Mouse (Mus musculus) kidney, adult 9 months (tissue): ENCODE data around the gene Aox4.

Experiments used
- DNase-seq: peaks from one replicate; pipeline ENCODE4 v3.0.0; 2022

Aox4 gene

DNA sequence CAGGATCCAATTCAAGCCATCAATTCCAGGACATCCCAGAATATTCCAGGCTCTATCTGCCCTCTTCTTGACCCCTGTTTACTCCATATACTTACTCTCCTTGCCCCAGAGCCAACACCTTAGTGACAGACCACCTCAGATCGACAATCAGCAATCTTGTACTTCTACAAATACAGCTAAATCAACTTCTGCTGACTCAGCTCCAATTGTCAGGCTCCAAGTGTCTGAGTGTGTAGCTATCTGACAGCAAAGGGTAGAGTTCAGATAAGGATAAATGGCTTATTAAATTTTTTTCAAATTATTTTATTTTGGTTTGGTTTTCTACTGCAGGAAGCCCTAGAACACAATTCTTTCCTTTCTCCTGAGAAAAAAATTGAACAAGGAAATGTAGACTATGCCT, 38.3 kb downstream of the Aox4 start:
- DNase-seq, result no peak

DNA sequence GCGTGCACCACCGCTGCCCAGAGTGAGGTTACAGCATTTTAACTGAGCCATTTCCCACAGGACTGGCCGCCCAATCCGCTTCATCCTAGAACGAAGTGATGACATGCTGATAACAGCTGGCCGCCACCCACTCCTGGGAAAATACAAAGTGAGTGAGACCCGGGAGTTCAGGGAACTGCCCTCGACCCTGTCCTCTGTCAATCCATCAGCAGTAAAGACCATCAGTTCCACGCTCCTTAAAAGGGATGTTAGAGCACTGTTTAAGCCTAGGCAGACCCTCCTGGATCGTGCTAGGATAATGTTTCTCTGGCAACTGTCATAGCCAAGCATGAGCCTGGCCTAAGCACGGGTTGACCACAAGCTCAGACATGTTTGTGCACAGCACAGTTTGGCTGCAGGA, 43.3 kb downstream of the Aox4 start:
- no peak for DNase-seq

DNA sequence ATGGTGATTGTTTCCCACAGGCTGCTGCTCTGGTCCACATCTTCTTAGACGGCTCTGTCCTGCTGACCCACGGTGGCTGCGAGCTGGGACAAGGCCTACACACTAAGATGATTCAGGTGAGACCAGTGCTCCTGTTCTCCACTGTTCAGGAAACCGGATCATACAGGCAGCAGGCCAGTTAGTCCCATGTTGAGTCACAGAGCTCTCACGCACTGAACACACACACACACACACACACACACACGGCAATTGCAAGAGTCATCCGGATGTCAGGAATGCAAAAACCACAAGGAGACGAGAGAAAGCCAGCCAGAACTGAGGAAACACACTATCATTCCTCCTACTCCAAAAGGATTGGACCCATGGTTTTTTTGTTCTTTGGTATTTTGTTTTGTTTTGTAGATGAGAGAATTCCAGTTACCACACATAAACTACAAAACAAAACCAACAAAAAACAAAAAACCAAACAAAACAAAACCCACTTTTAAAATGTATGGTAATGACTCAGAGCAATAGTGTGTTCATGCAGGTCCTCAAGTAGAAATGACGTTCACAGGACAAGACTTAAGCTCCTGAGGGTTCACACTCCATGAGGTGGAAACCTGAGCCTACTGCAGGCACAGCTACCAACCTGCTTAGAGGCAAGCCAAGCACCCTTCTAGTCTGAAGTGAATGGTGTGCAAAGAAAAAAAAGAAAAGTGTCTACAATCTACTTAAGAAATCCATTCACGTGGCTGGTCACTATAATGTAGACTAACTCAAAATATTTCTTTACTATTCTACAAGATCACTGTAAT, 47.2 kb downstream of the Aox4 start:
- no peak for DNase-seq

DNA sequence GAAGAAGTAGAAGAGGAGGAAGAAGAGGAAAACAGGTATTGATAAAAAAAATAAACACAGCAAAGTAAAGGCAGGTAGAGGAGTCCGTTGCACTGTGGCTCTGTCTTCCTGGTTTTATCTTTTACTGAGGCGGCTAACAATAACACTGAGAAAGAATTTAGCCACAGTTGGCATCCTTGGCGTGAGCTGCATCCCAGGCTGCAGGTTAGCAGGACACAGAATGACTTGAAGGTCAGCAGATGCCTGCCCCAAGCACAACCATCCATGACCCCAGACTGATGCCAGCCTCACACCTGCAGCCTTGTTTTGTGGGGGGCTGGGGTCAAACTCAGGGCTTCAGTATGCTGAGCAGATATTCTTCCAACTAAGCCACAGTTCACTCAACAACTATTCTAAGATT, 50.1 kb downstream of the Aox4 start:
- no peak for DNase-seq

DNA sequence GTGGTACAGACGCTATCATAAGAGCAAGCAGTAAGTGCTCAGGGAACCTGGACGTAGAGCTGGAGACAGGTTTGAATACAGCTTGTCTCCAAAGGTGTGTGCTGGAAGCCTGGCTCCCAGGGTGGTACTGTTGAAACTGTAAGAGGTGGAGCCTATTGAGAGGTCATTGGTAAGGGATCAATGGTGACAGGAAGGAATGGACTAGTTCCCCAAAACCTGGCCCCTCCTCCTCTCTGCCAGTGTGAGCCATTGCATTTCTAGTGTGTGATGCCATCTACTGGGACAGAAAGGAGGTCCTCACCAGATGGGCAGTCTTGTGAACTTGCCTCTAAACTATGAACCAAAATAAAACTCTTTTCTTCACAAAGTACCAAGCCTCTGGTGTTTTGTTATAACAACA, 58.0 kb downstream of the Aox4 start:
- no peak for DNase-seq

DNA sequence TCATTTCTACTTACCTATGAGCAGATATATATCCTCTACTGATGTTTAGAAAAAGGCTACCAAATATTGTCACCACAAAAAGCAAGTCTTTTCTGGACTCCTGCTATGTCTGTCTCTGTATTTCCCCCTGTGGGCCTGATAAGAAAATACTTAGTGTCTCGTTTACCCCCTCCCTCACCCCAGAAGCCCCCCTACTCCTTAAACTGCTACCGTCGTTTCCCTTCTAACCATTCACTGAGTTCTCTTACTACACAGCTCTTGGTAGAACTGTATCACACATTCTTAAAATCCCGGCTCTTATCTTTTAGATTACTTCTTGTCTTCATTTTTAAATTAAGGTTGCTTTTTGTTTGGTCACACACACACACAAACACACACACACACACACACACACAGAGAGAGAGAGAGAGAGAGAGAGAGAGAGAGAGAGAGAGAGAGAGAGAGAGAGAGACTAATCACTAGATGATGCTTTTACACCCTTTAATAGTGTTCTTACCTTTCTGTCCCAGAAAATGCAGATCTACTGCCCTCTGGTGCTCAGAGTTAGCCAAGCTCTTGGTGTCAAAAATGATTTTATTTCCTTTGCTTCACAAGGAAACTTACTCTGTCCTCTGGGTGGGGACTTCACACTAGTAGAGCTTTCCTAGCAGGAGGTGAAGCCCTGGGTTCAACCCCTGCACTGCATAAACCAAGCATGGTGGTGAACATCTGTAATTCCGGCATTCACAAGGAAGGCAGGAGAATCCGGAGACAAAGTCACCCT, 60.8 kb downstream of the Aox4 start:
- DNase-seq, result peak; percentile 55

DNA sequence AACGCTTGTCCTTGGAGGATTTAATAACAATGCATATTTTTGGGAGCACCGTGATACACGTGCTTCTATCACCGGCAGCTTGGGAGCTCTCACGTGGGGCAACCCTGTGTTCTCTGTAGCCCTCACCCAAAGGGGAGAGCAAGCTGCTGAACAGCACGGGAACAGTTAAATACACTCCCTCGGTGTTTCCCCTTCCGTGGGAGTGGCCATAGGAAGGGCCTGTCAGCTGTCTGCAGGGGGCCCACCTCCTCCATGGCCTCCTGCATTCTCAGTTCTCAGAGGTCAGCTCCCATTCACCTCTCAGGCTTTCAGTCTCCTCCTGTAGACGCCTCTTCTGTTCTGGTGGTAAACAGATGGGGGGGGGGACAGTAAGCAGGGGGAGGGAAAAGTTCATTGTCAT, 65.7 kb downstream of the Aox4 start:
- no peak for DNase-seq

DNA sequence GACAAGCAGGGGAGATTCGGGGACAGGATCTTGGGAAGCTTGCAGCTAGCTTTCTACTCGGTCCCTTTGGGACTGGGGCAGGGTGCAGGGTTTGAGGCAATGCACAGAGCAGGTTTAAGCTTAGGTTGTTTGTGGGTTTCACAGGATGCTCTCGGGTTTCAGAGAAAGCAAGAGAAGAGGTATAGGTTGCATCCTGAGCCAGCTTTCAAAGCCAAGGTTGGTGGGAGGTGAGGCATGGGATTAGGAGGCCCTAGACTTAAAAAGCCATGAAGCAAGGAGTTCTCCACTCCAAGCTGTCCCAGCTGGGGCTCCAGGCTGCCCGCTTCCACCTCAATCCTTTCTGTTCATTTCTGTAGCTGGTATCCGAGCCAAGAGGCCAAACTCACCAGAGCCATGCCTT, 67.8 kb downstream of the Aox4 start, which contains the start of gene Aox2:
Gene Aox2, plus strand, starts transcription at position 301 of the 400 bp plus-strand sequence.
- no peak for DNase-seq

DNA sequence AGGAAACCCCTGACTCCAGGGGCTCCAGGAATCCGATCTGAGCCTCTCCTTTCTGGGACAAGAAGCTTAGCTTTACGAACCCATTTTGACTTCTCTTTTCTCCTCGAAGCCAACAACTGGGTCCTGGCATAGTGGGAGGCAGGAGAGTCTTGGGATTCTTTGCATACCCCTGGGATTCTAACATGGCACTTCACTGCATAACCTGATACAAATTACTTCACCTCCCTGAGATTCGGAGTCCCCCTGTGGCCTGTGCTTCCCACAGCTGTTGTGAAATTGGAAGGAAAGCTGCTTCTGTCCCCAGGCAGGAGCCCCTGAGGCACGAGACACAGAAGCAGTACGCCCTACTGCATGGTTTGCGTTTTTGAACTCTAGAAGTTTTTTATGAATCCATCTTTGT, 68.3 kb downstream of the Aox4 start:
- no peak for DNase-seq

DNA sequence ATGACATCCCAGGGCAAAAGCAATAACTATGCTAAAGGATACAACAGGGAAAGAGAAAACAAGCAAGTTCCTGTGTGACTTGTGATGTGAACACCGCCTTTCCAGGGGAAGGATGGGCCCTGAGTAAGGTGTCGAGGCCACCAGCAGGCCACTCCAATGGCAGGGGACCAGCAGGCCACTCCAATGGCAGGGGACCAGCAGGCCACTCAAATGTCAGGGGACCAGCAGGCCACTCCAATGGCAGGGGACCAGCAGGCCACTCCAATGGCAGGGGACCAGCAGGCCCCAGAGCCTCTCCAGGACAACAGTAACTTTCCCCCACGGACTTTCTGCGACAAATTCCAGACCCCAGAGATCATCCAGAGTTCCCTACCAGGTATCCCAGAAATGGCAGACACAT, 70.2 kb downstream of the Aox4 start:
- no peak for DNase-seq

DNA sequence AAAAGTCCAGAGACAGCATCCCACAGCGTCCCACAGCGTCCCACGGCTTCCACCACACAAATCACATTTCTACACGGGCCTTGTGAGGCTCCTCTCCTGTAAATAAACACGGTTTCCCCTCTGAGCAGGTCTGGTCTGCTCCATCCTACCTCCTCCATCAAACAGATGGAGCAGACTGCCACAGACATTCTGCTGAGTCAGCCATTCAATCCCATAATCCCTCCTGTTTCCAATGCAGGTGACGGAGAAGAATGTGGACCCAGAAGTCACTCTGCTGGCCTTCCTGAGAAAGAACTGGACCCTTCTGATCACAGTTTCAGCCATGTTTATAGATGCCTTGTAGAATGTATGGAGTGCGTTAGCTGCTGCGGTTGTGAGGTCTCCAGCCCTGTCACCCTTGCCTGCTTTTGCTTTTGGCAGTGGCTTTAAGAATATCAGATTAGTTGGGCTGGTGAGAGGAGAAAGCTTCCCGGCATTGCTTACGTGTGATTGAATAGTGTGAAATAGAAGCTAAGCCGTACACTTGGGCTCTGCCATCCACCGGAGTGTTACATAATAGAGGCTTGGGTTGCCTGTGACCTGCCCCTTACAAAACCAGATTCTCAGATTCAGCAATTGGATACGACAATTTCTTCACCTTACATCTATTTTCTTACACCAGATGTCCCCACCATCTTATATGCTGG, 70.9 kb downstream of the Aox4 start:
- DNase-seq, result no peak

DNA sequence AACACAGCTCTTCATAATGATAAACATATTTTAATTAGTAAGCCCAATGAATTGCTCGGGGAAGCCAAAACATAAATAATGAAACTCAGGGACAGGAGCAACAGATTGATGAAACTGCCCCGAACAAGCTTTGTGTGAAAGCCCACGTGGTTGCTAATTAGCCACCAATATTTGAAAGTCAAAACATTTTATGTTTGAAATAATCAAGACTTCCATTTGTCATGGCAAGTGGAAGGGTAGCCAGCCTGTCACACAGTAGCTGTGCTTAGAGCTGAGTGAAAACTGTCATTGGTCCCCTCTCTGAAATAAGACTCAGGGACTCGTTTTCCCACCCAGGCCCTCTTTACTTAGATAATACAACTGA, 71.4 kb downstream of the Aox4 start:
- no peak for DNase-seq

DNA sequence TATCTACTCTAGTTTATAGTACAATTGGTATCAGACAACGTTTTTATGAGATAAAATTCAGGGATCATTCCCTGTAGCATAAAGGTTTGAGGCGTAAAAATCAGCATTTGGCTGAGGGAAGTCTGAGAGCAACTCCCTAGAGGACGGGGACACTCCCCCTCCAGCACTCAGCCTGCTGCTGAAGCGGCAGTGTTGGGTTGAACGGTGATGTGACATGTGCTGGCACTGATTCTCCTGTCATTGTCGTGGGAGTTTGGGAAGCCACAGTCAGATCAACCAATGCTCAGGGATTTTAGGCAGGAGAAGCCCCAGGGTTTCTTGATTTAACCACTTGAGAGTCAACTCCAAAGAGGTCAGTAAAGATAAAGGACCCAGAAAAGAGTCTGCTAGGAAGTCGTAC, 74.3 kb downstream of the Aox4 start:
- no peak for DNase-seq

DNA sequence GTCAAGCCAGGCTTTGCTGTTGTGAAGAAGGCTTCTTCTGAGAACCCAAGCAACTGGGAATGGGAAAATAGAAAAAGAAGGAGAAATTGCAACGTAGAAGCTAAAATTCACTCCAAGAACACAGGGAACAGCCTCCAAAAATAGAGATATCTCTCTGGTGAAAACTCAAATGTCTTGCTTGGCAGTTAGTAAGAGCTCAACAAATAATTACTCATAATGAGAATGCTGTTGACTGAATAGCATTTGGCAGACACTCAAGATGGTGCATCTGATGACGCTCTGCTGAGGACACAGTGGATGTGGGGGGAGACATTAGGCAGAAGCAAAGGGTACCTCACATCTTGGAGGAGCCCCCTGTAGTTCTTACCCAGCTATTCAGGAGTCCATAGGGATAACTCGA, 77.9 kb downstream of the Aox4 start:
- no peak for DNase-seq

DNA sequence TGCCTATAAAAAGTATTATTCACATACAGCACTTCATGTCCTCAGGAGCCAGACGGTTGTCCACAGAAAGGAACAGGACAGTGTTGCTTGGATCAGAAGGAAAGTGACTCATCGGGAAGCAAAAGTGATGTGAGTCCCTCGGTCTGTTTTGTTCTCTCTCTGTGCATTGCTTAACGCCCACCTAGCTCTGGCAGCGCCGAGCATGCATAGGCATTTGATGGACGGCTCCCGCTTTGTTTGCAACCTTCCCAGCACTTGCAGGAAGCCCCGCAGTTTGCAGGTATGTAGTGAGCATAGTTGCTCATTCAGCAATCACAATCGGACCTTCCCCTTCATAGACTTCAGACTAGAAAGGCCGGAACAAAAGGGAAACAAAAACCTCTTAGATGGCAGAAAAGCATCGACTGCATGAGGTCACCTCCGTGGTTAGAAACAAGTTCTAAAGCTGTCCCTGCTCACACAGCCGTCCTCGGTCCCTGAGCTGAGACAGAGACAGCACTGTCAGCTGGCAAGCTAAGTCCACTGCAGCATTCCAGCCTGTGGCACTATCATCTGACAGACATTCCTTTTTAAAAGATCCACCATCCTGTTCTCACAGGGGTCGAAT, 79.8 kb downstream of the Aox4 start:
- no peak for DNase-seq

DNA sequence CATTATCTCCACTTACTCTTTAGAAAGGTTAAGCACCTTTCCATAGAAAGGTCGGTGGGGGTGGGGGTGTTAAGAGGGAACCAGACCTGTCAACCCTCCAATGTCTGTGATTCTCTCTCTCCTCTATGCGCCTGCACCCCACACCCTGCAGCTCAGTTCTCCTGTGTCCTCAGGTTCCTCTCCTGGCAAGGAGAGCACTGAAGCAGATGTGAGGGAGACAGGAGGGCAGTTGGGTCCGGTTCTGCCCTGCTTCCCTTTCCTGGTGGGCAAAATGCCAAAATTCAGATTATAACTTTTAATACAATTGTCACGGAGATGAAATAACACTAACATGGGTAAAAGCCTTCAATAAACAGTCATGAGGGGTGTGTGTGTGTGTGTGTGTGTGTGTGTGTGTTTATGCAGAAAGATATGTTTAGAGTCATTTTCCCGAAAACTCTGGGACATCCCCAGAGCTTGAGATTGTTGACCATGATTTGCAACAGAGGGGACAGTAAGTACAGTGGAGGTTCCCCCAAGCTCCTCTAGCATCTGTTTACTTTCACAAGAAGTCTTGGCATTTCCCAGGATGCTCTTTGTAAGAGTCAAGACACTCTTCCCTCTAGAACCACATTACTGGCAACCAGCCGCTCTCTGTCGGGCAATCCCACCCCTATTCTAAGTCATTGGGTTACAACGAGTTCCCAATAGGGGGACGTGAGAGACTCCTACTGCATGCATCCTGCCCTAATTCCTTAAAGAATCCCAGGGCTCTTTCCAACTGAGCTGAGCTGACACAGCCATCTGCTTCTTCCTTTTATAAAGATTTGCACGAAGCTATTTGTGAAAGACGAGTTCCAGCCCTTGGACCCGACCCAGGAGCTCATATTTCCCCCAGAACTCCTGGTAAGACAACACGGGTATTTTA, 81.5 kb downstream of the Aox4 start:
- no peak for DNase-seq

DNA sequence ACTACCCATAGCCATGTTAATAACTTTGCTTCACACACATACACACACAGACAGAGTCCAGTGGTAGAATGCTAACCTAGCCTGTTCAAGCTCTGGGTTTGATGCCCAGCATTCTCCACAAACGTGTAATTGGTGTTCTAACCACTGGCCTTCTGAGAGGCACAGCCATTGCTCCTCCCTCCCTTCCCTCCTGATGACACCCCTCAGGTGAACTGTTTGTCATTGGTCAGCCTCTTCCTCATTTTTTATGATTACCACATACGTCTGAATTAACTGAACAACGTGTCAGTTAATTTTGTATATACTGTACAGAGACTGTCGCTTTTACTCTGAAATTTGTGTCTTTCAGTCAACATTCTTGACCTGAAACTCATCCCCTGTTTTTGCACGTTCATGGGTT, 84.5 kb downstream of the Aox4 start:
- no peak for DNase-seq

DNA sequence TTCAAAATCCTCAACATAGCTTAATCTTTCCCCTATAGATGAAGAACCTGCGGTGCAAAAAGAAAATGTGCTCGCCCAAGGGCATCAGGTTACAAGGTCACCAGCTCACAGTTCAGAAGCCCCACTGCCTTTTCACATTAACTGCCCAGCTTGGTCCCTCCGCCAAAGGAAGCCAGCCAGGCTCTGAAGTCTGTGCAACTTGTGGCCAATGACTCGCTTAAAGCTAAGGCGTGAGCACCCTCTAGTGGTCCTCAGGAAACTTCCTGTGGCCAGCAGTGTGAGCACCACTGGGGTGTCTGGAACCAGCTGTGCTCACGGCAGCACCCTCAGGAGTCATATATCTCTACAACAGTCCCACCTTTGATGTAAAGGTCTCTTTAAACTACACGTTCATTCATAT, 86.1 kb downstream of the Aox4 start:
- peak; percentile 70 for DNase-seq

DNA sequence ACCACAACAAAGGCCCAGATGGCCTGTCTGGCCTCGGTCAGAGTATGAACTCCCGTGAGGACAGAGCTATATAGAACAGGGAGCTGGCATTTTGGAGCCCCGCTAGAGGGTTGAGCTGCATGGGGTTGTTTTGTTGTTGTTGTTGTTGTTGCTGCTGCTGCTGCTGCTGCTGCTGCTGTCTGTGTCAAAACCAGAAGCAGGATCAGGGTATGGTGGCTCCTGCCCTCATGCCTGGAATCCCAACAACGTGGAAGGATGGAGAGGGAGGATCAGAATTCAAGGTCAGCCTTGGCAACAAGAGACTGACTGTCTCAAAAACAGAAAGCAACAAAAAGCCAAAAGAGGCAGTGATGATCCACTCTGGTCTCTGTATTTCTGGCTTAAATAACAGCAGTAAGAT, 86.6 kb downstream of the Aox4 start:
- no peak for DNase-seq

DNA sequence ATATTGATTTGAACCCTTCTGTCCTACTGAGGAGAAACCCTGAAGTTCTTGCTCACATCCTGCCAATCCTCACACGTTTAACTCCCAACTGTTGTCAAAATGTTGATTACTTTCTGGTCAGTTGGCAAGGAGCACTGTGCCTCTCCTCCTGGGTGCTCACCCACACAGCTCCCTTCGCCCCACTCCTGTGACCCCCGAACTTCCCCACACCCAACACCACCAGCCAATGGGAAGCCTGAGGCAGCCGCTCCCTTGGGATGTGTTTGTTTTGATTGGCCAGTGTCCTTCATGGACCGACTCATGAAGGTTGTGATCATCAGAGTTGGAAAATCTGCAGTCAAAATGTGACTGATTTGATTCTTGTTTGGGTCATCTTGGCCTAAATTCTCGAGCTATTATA, 88.2 kb downstream of the Aox4 start:
- DNase-seq, result no peak

DNA sequence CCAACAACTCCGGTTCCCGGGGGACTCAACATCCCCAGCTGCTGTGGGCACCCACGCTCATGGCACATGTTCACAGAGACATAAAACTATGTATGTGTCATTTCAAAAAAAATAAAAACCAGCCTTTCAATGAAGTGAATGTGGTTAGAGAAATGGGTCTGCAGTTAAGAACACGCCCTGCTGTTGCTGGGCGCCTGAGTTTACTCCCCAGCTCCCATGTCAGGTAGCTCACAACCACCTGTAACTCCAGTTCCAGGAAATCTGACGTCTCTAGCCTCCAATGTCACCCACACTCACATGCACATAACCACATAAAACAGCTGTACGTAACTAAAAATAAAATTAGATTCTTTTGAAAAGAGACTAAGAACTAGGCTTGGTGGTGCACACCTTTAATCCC, 90.9 kb downstream of the Aox4 start:
- no peak for DNase-seq

DNA sequence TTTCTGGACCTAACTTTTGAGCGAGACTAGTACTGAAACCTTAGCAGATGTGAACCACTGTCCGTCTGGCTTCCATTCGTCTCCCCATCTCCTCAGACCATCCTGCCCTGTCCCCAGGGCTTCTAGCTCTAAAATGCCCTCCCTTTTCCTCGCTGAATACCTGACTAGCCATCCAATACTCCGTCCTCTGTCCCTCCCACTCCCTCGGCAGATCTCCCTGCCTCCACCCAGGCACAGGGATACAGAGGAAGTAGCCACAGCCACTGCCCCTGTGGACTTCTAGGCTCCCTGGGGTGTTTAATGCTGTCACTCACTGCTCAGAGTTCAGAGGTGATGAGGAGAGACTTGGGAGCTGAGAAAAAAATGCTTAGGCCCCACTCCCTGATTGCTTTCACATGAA, 91.8 kb downstream of the Aox4 start:
- DNase-seq, result no peak

DNA sequence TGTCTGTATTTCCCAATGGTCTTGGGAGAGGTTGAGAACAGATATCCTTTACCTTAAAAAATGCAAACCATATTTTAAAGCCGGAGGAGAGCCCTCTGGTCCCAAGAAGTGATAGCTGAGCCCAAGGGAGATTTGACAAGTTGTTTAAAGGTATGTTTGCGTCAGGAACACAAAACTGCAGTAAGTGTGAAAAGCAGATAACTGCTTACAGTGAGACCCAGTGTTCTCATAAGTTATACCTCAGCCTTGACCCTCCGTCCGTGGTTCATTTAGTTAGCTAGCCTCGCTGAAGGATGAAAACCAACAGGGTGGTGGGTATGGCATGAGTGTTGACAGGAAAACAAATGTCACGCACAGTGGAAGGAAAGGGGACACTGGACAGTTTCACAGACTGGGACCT, 92.8 kb downstream of the Aox4 start:
- DNase-seq, result no peak
